Mouse (Mus musculus) small intestine, adult 2 months (tissue): Measurements from ENCODE around the gene Myh14.

ENCODE experiments used
- CTCF ChIP-seq: fragments of 200-500 bp; IDR thresholded peaks from 2 replicates; pipeline ENCODE4 v1.5.1; 2012; ENCODE audit warnings: low read depth, mild to moderate bottlenecking, control low read depth, inconsistent platforms, low read length, moderate library complexity, mixed read lengths; ENCODE audit not compliant: insufficient replicate concordance, insufficient read length; ENCODE audit errors: extremely low read depth
- POLR2A ChIP-seq: fragments of 200-500 bp; IDR thresholded peaks from 2 replicates; pipeline ENCODE4 v1.6.1; 2012; ENCODE audit warnings: low read depth, mild to moderate bottlenecking, control low read depth, inconsistent platforms, low read length, moderate library complexity

DNA sequence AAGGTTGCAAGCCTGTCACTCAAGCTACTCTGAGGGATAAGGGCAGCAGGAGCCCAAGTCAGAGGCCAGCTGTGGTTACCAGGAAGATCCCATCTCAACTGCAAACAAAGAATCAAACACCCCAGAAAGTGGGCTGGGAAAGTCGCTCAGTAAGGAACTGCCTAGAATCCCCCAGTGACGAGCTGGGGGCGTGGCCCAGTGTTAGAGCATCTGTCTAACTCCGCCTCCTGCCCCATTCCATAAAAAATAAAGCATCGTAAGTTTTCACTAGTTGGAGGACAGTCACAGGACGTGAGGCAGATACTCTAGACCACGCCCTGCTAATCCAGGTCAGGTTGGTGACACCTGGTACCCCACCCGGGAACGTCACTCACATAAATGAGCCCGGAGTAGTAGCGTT, 5.9 kb downstream of the Myh14 start:
- TF ChIP-seq CTCF, result no peak
- TF ChIP-seq POLR2A, result no peak
